In genomic region chr11:35122091-35122811, GRCm38 (mm10) we compare ENCODE assay signal across 8 mouse cellular contexts. TPM values are rescaled to one million over a fixed set of nuclear protein-coding genes. Genes with fewer than 3 reads are reported as not detected.
DNase-seq lines count a peak whose midpoint lies in the region; ATAC-seq and TF ChIP-seq lines count a peak whose summit lies in the region.

No protein-coding gene starts in this region.

- peaks cover 29% of the 10 kb centered on the region for H3K4me1 ChIP-seq in heart, embryonic 12.5 days (replicated peaks)
- peaks cover 44% of the 10 kb centered on the region for H3K4me1 ChIP-seq in limb, embryonic 14.5 days (ENCODE audit: control insufficient read depth, insufficient read depth, low read length)
- peaks cover 11% of the 10 kb centered on the region; the same call in 1 of the 2 replicates for H3K4me1 ChIP-seq in neural tube, embryonic 14.5 days (ENCODE audit: control insufficient read depth, insufficient read depth, low read length)

- no peaks in the 10 kb centered on the region for H3K36me3 ChIP-seq in heart, embryonic 12.5 days
- no peaks in the 10 kb centered on the region for H3K36me3 ChIP-seq in limb, embryonic 14.5 days (ENCODE audit: control insufficient read depth, insufficient read depth, low read length)
- H3K36me3 ChIP-seq in neural tube, embryonic 14.5 days (ENCODE audit: control insufficient read depth, insufficient read depth, low read length) = no peaks in the 10 kb centered on the region

- ATAC-seq in heart, embryonic 12.5 days (ENCODE audit: insufficient number of reproducible peaks, low FRiP score) = no peak
- no peak for ATAC-seq in limb, embryonic 14.5 days (ENCODE audit: low FRiP score, low read depth)
- no peak for ATAC-seq in neural tube, embryonic 14.5 days (ENCODE audit: low read depth)

- no peak overlapping the region for H3K27ac ChIP-seq in heart, embryonic 12.5 days (ENCODE audit: poor library complexity, severe bottlenecking)
- no peak overlapping the region for H3K27ac ChIP-seq in limb, embryonic 14.5 days (replicated peaks; ENCODE audit: low read depth, low read length)
- no peak overlapping the region for H3K27ac ChIP-seq in neural tube, embryonic 14.5 days (ENCODE audit: low read depth, low read length)

- no peaks in the 10 kb centered on the region; the same call in 1 of the 2 replicates for H3K27me3 ChIP-seq in heart, embryonic 12.5 days (replicated peaks)
- H3K27me3 ChIP-seq in limb, embryonic 14.5 days (ENCODE audit: control insufficient read depth, insufficient read depth, low read length) = no peaks in the 10 kb centered on the region
- peaks cover 29% of the 10 kb centered on the region for H3K27me3 ChIP-seq in neural tube, embryonic 14.5 days (ENCODE audit: control insufficient read depth, insufficient read depth, low read length)

- WGBS in heart, embryonic 12.5 days = 1% methylated on average over 23 of the region's 23 CpGs
- 2% methylated on average over 23 of the region's 23 CpGs for WGBS in limb, embryonic 14.5 days
- WGBS in neural tube, embryonic 14.5 days = 2% methylated on average over 23 of the region's 23 CpGs

- H3K9ac ChIP-seq in heart, embryonic 12.5 days = peak overlapping the region; percentile 78
- peak overlapping the region; percentile 73 for H3K9ac ChIP-seq in limb, embryonic 14.5 days (ENCODE audit: low read depth, low read length, severe bottlenecking)
- H3K9ac ChIP-seq in neural tube, embryonic 14.5 days (replicated peaks; ENCODE audit: low read depth, low read length) = 0 out of 2 replicates have a peak overlapping the region, but pooled peaks have one; percentile 63

- DNase-seq in cerebellum, adult 9-10 months = peak; percentile 38
- DNase-seq in cerebellum, postnatal 4 days (ENCODE audit: low spot score in 2 of 2) = no peak
- peak; percentile 45 for DNase-seq in brain, adult 2 months (ENCODE audit: low read depth, low spot score)
- DNase-seq in limb, embryonic 14.5 days (ENCODE audit: low spot score) = no peak
- DNase-seq in right cerebral cortex, adult 18-20 months = no peak
- DNase-seq in B cell, adult 2 months = no peak

- H3K9me3 ChIP-seq in heart, embryonic 12.5 days (replicated peaks) = no peaks in the 10 kb centered on the region
- no peaks in the 10 kb centered on the region for H3K9me3 ChIP-seq in limb, embryonic 14.5 days (ENCODE audit: control insufficient read depth, low read length)
- no peaks in the 10 kb centered on the region for H3K9me3 ChIP-seq in neural tube, embryonic 14.5 days (ENCODE audit: control insufficient read depth, low read length)

- H3K4me2 ChIP-seq in heart, embryonic 12.5 days = peak overlapping the region; percentile 81
- H3K4me2 ChIP-seq in limb, embryonic 14.5 days (replicated peaks; ENCODE audit: low read depth, low read length, severe bottlenecking) = peak overlapping the region; percentile 74
- peak overlapping the region; percentile 98 for H3K4me2 ChIP-seq in neural tube, embryonic 14.5 days (ENCODE audit: low read depth, low read length)

- no peak for TF ChIP-seq POLR2A in limb, embryonic 14.5 days (IDR thresholded peaks at IDR 0.05; ENCODE audit: borderline replicate concordance, extremely low read depth, insufficient read depth, insufficient read length)

- peak overlapping the region; percentile 66 for H3K4me3 ChIP-seq in heart, embryonic 12.5 days
- peak overlapping the region; percentile 77 for H3K4me3 ChIP-seq in limb, embryonic 14.5 days (replicated peaks; ENCODE audit: low read length)
- peak overlapping the region; percentile 52 for H3K4me3 ChIP-seq in neural tube, embryonic 14.5 days (ENCODE audit: low read depth, low read length)

RNA-seq across cellular contexts. Expression of gene Slit3, which starts 1.2 kb away (rescaled TPM):
- 17.4 and 18.4 TPM in 2 replicates for polyA plus RNA-seq in heart, embryonic 12.5 days (2016; fragmentation: Nextera tagmentation; extraction: Ambion mirVana)
- 32.9 and 41.2 TPM in 2 replicates for polyA plus RNA-seq in limb, embryonic 14.5 days (2012; rRNA removed)
- polyA plus RNA-seq in limb, embryonic 14.5 days (2014; fragmentation: Nextera tagmentation; extraction: Ambion mirVana) = 33.0 and 36.8 TPM in 2 replicates
- polyA plus RNA-seq in neural tube, embryonic 14.5 days (2014; fragmentation: Nextera tagmentation; extraction: Ambion mirVana) = 14.4 and 14.6 TPM in 2 replicates

Comparison
In these comparisons a context has a peak if more than half of its experiments do, and no peak if none do; other contexts are left out.
1. DNase-seq: peak in cerebellum, adult 9-10 months (single experiment) and brain, adult 2 months (single experiment); none in cerebellum, postnatal 4 days (0 of 2), limb, embryonic 14.5 days (single experiment), right cerebral cortex, adult 18-20 months (single experiment) and B cell, adult 2 months (0 of 2).
2. Peak in every context shown above with its lines, with median percentiles within 50 percentile points of each other: H3K4me2 ChIP-seq, H3K4me3 ChIP-seq and H3K9ac ChIP-seq.